Mouse (Mus musculus): ENCODE data around the gene Gm10436. TPM values are rescaled to one million over a fixed set of nuclear protein-coding genes. Genes with fewer than 3 reads are reported as not detected.
"Not testable (repeated sequence)": the region's sequence is repeated elsewhere in the genome, so short reads cannot be mapped to it uniquely, and the experiment has no call there.

Gm10436 gene
- polyA plus RNA-seq (2012; fragmentation: generic; extraction: Trizol): 0.11 TPM
- long read RNA-seq, experiment 1: 0 reads
- long read RNA-seq, experiment 2: 0 reads

- H3K27me3 ChIP-seq (ENCODE audit: control insufficient read depth, insufficient read depth, insufficient read length); H3K36me3 ChIP-seq (ENCODE audit: control insufficient read depth, insufficient read depth); H3K79me2 ChIP-seq (ENCODE audit: control insufficient read depth, insufficient read depth); H3K79me3 ChIP-seq (ENCODE audit: low read depth); H3K4me3 ChIP-seq (ENCODE audit: insufficient read depth, poor library complexity, severe bottlenecking); H3ac ChIP-seq (ENCODE audit: control insufficient read depth, insufficient read length, low read depth): not testable (repeated sequence)
Measured at GRCm38 (mm10) chr12:88182008-88182407, at the start of gene Gm10436. TSS of gene Gm10436 (minus strand) at chr12:88182108.

GRCm38 (mm10) chr12:88219445-88219844 is 37.5 kb upstream of the Gm10436 start:
- no peaks in the 10 kb centered on the region for H3K27me3 ChIP-seq (ENCODE audit: control insufficient read depth, insufficient read depth, insufficient read length)
- no peaks in the 10 kb centered on the region for H3K79me2 ChIP-seq (ENCODE audit: control insufficient read depth, insufficient read depth)
- H3ac ChIP-seq (ENCODE audit: control insufficient read depth, insufficient read length, low read depth): no peak overlapping the region
- no peaks in the 10 kb centered on the region for H3K36me3 ChIP-seq (ENCODE audit: control insufficient read depth, insufficient read depth)
- H3K4me3 ChIP-seq (ENCODE audit: insufficient read depth, poor library complexity, severe bottlenecking): no peak overlapping the region
- H3K79me3 ChIP-seq (ENCODE audit: low read depth): no peaks in the 10 kb centered on the region
- no peak for TF ChIP-seq MYOG (IDR thresholded peaks at IDR 0.05; ENCODE audit: control insufficient read depth, extremely low read depth, insufficient read length)
- no peak for TF ChIP-seq FOSL1 (IDR thresholded peaks at IDR 0.05; ENCODE audit: insufficient read depth, low read length, poor library complexity, severe bottlenecking)
- no peak for TF ChIP-seq MAX (IDR thresholded peaks at IDR 0.05)
- no peak for TF ChIP-seq CTCF (IDR thresholded peaks at IDR 0.05; ENCODE audit: control insufficient read depth, insufficient read depth, insufficient read length)
- TF ChIP-seq USF1 (IDR thresholded peaks at IDR 0.05; ENCODE audit: low read depth): no peak
- TF ChIP-seq CEBPB (IDR thresholded peaks at IDR 0.05; ENCODE audit: low read depth): no peak
- no peak for TF ChIP-seq MYOD1 (IDR thresholded peaks at IDR 0.05; ENCODE audit: control insufficient read depth, insufficient read length, low read depth)

- not testable (repeated sequence) for H3ac ChIP-seq (ENCODE audit: control insufficient read depth, insufficient read length, low read depth); H3K4me3 ChIP-seq (ENCODE audit: insufficient read depth, poor library complexity, severe bottlenecking); H3K36me3 ChIP-seq (ENCODE audit: control insufficient read depth, insufficient read depth); H3K27me3 ChIP-seq (ENCODE audit: control insufficient read depth, insufficient read depth, insufficient read length); H3K79me2 ChIP-seq (ENCODE audit: control insufficient read depth, insufficient read depth); H3K79me3 ChIP-seq (ENCODE audit: low read depth)
Measured at GRCm38 (mm10) chr12:88218059-88218458, 36.2 kb upstream of the Gm10436 start.

- H3ac ChIP-seq (ENCODE audit: control insufficient read depth, insufficient read length, low read depth): no peak overlapping the region
- H3K27me3 ChIP-seq (ENCODE audit: control insufficient read depth, insufficient read depth, insufficient read length): no peaks in the 10 kb centered on the region
- no peak overlapping the region for H3K4me3 ChIP-seq (ENCODE audit: insufficient read depth, poor library complexity, severe bottlenecking)
- no peaks in the 10 kb centered on the region for H3K36me3 ChIP-seq (ENCODE audit: control insufficient read depth, insufficient read depth)
- no peaks in the 10 kb centered on the region for H3K79me3 ChIP-seq (ENCODE audit: low read depth)
- peak; percentile 96 for TF ChIP-seq MYOD1 (IDR thresholded peaks at IDR 0.05; ENCODE audit: control insufficient read depth, insufficient read length, low read depth)
- TF ChIP-seq USF1 (IDR thresholded peaks at IDR 0.05; ENCODE audit: low read depth): no peak
- H3K79me2 ChIP-seq (ENCODE audit: control insufficient read depth, insufficient read depth): no peaks in the 10 kb centered on the region
Measured at GRCm38 (mm10) chr12:88214641-88215040, 32.7 kb upstream of the Gm10436 start.

GRCm38 (mm10) chr12:88211458-88211857 is 29.6 kb upstream of the Gm10436 start:
- not testable (repeated sequence) for H3ac ChIP-seq (ENCODE audit: control insufficient read depth, insufficient read length, low read depth); H3K4me3 ChIP-seq (ENCODE audit: insufficient read depth, poor library complexity, severe bottlenecking); H3K27me3 ChIP-seq (ENCODE audit: control insufficient read depth, insufficient read depth, insufficient read length); H3K36me3 ChIP-seq (ENCODE audit: control insufficient read depth, insufficient read depth); H3K79me3 ChIP-seq (ENCODE audit: low read depth); H3K79me2 ChIP-seq (ENCODE audit: control insufficient read depth, insufficient read depth)
- TF ChIP-seq MYOD1 (IDR thresholded peaks at IDR 0.05; ENCODE audit: control insufficient read depth, insufficient read length, low read depth): peak; percentile 50

GRCm38 (mm10) chr12:88202856-88203255 is 20.9 kb upstream of the Gm10436 start:
- no peak overlapping the region for H3K4me3 ChIP-seq (ENCODE audit: insufficient read depth, poor library complexity, severe bottlenecking)
- H3K36me3 ChIP-seq (ENCODE audit: control insufficient read depth, insufficient read depth): no peaks in the 10 kb centered on the region
- TF ChIP-seq MYOD1 (IDR thresholded peaks at IDR 0.05; ENCODE audit: control insufficient read depth, insufficient read length, low read depth) (no peak), CEBPB (IDR thresholded peaks at IDR 0.05; ENCODE audit: low read depth) (no peak), CTCF (IDR thresholded peaks at IDR 0.05; ENCODE audit: control insufficient read depth, insufficient read depth, insufficient read length) (no peak), USF1 (IDR thresholded peaks at IDR 0.05; ENCODE audit: low read depth) (no peak), FOSL1 (IDR thresholded peaks at IDR 0.05; ENCODE audit: insufficient read depth, low read length, poor library complexity, severe bottlenecking) (no peak), MAX (IDR thresholded peaks at IDR 0.05) (no peak), MYOG (IDR thresholded peaks at IDR 0.05; ENCODE audit: control insufficient read depth, extremely low read depth, insufficient read length) (no peak)
- no peaks in the 10 kb centered on the region for H3K79me2 ChIP-seq (ENCODE audit: control insufficient read depth, insufficient read depth)
- no peaks in the 10 kb centered on the region for H3K27me3 ChIP-seq (ENCODE audit: control insufficient read depth, insufficient read depth, insufficient read length)
- no peak overlapping the region for H3ac ChIP-seq (ENCODE audit: control insufficient read depth, insufficient read length, low read depth)
- H3K79me3 ChIP-seq (ENCODE audit: low read depth): no peaks in the 10 kb centered on the region

Other genes starting within 250 kb of the Gm10436 start
- 0.08 TPM for gene Gm2042, start 228.0 kb downstream of the Gm10436 start, polyA plus RNA-seq (2012; fragmentation: generic; extraction: Trizol)
- gene Gm2075, start 170.3 kb downstream of the Gm10436 start, polyA plus RNA-seq (2012; fragmentation: generic; extraction: Trizol): not detected
- gene Gm6803, start 163.3 kb downstream of the Gm10436 start, polyA plus RNA-seq (2012; fragmentation: generic; extraction: Trizol): not detected
- gene Gm2056, start 155.1 kb downstream of the Gm10436 start, polyA plus RNA-seq (2012; fragmentation: generic; extraction: Trizol): not detected
- gene Gm16368, start 98.4 kb downstream of the Gm10436 start, polyA plus RNA-seq (2012; fragmentation: generic; extraction: Trizol): not detected
- gene Gm8332, start 68.0 kb upstream of the Gm10436 start, polyA plus RNA-seq (2012; fragmentation: generic; extraction: Trizol): 0.88 TPM
- 0.15 TPM for gene Gm5662, start 92.4 kb upstream of the Gm10436 start, polyA plus RNA-seq (2012; fragmentation: generic; extraction: Trizol)
- 0.33 TPM for gene Gm5039, start 141.9 kb upstream of the Gm10436 start, polyA plus RNA-seq (2012; fragmentation: generic; extraction: Trizol)
- gene Adck1, start 178.4 kb upstream of the Gm10436 start, polyA plus RNA-seq (2012; fragmentation: generic; extraction: Trizol): 24.1 TPM

Measured in C2C12 (cell line).